Mouse (Mus musculus): ENCODE measurements around the gene Tph1. TPM values are rescaled to one million over a fixed set of nuclear protein-coding genes. Genes with fewer than 3 reads are reported as not detected.
A peak's percentile ranks its signal among the peaks of the same experiment; 100 is the strongest.

Tph1 gene
- 0.76 and 1.0 TPM in 2 replicates for polyA plus RNA-seq (2014; fragmentation: Nextera tagmentation; extraction: Ambion mirVana)

DNA sequence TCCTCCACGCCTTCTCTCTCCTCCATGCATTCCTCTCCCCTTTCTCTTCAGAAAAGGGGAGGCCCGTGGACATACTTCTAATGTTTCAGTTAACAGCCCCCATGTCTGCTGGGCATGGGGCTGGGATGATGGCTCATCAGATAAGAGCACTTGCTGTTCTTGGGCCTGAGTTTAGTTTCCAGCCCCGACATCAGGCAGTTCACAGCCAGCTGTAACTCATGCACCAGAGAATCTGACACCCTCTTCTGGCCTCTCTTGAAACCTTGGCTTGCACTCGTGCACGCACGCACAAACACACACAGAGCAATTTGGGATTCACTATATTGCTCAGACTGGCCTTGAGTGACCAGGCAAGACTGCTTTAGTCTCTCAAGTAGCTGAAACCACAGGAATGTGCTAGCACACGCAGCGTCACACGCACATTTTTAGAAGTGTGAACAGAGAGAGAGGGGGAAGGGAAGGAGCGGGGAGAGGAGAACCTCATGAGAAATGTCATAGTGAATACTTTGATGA lies at the start of gene Tph1:
TSS of gene Tph1 (minus strand) at position 378 of the 513 bp plus-strand sequence.
- Histone ChIP-seq H3K27me3 (ENCODE audit: control insufficient read depth, insufficient read depth, low read length) (no peaks in the 10 kb centered on the region; the same call in 1 of the 2 replicates), H3K9me3 (ENCODE audit: control insufficient read depth, low read length) (no peaks in the 10 kb centered on the region), H3K36me3 (ENCODE audit: control insufficient read depth, insufficient read depth, low read length) (no peaks in the 10 kb centered on the region), H3K4me3 (ENCODE audit: low read depth, low read length) (no peak within 1 kb of the TSS), H3K27ac (ENCODE audit: low read depth, low read length) (no peak within 1 kb of the TSS), H3K4me1 (ENCODE audit: control insufficient read depth, insufficient read depth, low read length) (0 out of 2 replicates have a peak, but pooled peaks cover 1% of the 10 kb centered on the region), H3K4me2 (ENCODE audit: low read depth) (no peak within 1 kb of the TSS), H3K9ac (ENCODE audit: low read length) (no peak within 1 kb of the TSS)
- no peak for ATAC-seq (ENCODE audit: insufficient read depth, low FRiP score, low TSS enrichment)
- WGBS: 65% methylated on average over 10 of the region's 10 CpGs
- DNase-seq (ENCODE audit: low spot score): no peak

DNA sequence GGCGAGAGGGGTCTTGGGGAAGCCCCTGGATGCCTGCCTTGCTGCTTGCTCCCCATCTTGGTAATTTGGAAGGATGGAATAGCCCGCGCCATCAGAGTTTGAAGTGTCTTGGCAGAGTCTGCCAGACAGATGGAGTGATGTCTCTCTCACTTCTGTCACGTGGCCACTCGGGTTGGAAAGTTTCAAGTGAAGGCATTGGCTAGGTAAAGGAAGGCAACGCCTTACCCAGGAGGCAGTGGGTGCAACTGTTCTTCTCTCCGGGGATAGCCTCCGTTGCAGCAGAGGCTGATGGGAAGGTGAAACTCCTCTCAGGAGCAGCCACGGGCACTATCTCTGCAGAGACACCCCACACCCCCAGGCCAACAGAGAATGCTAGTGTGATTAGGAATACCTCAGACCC lies 48.1 kb upstream of the Tph1 start:
- ATAC-seq (ENCODE audit: insufficient read depth, low FRiP score, low TSS enrichment) (no peak), DNase-seq (ENCODE audit: low spot score) (no peak)
- H3K9ac ChIP-seq (ENCODE audit: low read length): no peak overlapping the region
- H3K4me3 ChIP-seq (ENCODE audit: low read depth, low read length): no peak overlapping the region
- H3K4me2 ChIP-seq (ENCODE audit: low read depth): no peak overlapping the region
- no peaks in the 10 kb centered on the region for H3K9me3 ChIP-seq (ENCODE audit: control insufficient read depth, low read length)
- H3K4me1 ChIP-seq (ENCODE audit: control insufficient read depth, insufficient read depth, low read length): no peaks in the 10 kb centered on the region
- no peak overlapping the region for H3K27ac ChIP-seq (ENCODE audit: low read depth, low read length)
- no peaks in the 10 kb centered on the region for H3K27me3 ChIP-seq (ENCODE audit: control insufficient read depth, insufficient read depth, low read length)
- no peaks in the 10 kb centered on the region for H3K36me3 ChIP-seq (ENCODE audit: control insufficient read depth, insufficient read depth, low read length)
- WGBS: 79% methylated on average over 9 of the region's 9 CpGs

DNA sequence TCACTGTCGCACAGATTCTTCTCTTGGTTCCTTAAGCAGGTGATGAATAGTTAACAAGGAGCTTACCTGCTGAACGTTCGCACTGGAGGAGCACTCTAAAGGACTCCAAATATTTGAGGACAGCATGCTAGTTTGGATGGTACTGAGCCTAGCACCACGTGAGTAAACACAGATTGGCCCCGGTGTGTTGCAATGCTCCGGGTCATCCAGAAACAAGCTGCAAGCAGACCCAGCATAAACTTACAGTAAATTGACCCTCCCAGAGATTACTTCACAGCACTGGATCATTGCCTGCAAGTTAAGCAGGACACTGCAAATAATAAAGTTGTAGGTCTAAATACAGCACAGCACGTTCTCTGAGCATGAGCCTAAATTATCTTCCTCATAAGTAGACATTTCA lies 47.2 kb upstream of the Tph1 start:
- no peaks in the 10 kb centered on the region for H3K36me3 ChIP-seq (ENCODE audit: control insufficient read depth, insufficient read depth, low read length)
- ATAC-seq (ENCODE audit: insufficient read depth, low FRiP score, low TSS enrichment): no peak
- H3K4me1 ChIP-seq (ENCODE audit: control insufficient read depth, insufficient read depth, low read length): no peaks in the 10 kb centered on the region
- H3K4me2 ChIP-seq (ENCODE audit: low read depth): no peak overlapping the region
- H3K9ac ChIP-seq (ENCODE audit: low read length): no peak overlapping the region
- no peak overlapping the region for H3K27ac ChIP-seq (ENCODE audit: low read depth, low read length)
- DNase-seq (ENCODE audit: low spot score): no peak
- H3K9me3 ChIP-seq (ENCODE audit: control insufficient read depth, low read length): no peaks in the 10 kb centered on the region
- no peak overlapping the region for H3K4me3 ChIP-seq (ENCODE audit: low read depth, low read length)
- WGBS: 85% methylated on average over 7 of the region's 7 CpGs
- no peaks in the 10 kb centered on the region for H3K27me3 ChIP-seq (ENCODE audit: control insufficient read depth, insufficient read depth, low read length)

DNA sequence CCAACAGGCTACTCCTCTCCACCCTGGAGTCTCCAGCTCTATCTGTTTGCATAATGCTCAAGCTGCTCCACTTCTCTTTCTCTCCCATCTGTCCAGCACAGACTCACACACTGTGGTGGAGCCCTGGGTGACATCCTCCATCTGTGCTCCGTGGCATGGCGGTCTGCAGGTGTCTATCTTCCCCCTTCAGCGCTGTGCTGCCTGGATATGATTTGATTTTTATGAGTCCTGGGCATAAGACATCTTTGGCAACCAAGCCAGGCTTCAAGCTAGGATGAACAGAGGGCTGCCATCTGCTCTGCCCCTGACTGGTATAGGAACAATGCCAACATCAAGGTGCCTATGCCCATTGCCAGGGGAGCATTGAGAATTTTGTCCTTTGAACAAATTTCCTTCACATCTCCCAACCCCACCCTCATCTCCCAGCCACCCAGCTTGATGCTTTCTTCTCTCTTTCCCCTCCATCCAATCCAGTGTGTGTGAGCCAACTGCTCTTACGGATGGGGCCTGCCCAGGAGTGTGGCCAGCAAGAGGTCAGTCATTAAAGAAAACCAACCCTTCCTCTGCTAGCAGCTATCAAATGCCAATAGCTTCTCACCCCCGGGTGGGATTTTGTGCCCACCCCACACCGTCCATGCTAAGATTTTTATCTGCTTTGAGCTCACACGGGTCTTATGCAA lies 46.4 kb upstream of the Tph1 start:
- H3K9ac ChIP-seq (ENCODE audit: low read length): no peak overlapping the region
- no peaks in the 10 kb centered on the region for H3K4me1 ChIP-seq (ENCODE audit: control insufficient read depth, insufficient read depth, low read length)
- DNase-seq (ENCODE audit: low spot score) (no peak), ATAC-seq (ENCODE audit: insufficient read depth, low FRiP score, low TSS enrichment) (no peak)
- H3K36me3 ChIP-seq (ENCODE audit: control insufficient read depth, insufficient read depth, low read length): no peaks in the 10 kb centered on the region
- no peaks in the 10 kb centered on the region for H3K9me3 ChIP-seq (ENCODE audit: control insufficient read depth, low read length)
- H3K27ac ChIP-seq (ENCODE audit: low read depth, low read length): no peak overlapping the region
- H3K27me3 ChIP-seq (ENCODE audit: control insufficient read depth, insufficient read depth, low read length): no peaks in the 10 kb centered on the region
- H3K4me3 ChIP-seq (ENCODE audit: low read depth, low read length): no peak overlapping the region
- H3K4me2 ChIP-seq (ENCODE audit: low read depth): no peak overlapping the region
- WGBS: 80% methylated on average over 7 of the region's 7 CpGs

DNA sequence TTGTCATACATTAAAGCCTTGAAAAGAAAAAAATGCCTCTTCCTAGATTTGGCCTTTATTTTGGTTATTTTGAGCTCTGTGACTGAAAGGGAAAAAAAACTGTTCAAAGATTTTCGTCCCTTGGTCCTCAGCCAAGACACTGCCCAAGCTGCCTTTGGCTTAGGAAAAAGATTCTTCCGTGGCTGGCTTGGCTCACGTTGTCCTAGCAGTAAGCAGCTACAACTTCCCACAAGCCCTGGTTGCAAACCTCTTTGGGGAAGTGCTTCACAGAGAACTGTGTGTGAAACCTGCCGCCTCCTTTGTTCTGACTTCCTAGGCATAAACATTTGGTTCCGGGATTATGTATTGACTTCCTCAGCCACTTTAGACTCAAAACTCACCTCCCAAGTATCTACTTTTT lies 44.6 kb upstream of the Tph1 start:
- 62% methylated on average over 5 of the region's 5 CpGs for WGBS
- no peak for ATAC-seq (ENCODE audit: insufficient read depth, low FRiP score, low TSS enrichment)
- no peak for DNase-seq (ENCODE audit: low spot score)

DNA sequence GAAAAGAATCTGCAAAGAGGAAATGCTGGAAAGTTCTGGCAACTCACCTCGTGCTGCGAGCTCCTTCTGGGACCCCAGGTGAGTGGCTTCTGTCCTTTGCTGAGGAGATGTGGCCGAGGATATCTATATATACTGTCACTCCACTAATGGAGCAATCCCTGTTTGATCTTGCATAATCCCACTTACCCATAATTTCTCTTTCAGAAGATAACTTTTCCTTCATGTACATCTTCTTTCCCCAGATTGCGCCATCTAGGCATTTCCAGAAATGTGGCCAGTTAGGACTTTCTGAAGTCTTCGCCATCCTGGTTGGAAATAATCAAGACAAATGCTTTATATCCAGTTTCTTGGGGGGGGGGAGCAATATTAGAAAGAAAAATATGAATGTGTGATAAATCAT lies 43.3 kb upstream of the Tph1 start, which contains the start of gene Saa3:
TSS of gene Saa3 (minus strand) at position 101 of the 400 bp plus-strand sequence.
- Histone ChIP-seq H3K4me1 (ENCODE audit: control insufficient read depth, insufficient read depth, low read length) (no peaks in the 10 kb centered on the region), H3K4me2 (ENCODE audit: low read depth) (no peak within 1 kb of the TSS), H3K27me3 (ENCODE audit: control insufficient read depth, insufficient read depth, low read length) (no peaks in the 10 kb centered on the region), H3K36me3 (ENCODE audit: control insufficient read depth, insufficient read depth, low read length) (no peaks in the 10 kb centered on the region), H3K9me3 (ENCODE audit: control insufficient read depth, low read length) (no peaks in the 10 kb centered on the region), H3K27ac (ENCODE audit: low read depth, low read length) (no peak within 1 kb of the TSS), H3K4me3 (ENCODE audit: low read depth, low read length) (no peak within 1 kb of the TSS), H3K9ac (ENCODE audit: low read length) (no peak within 1 kb of the TSS)
- WGBS: 85% methylated on average over 5 of the region's 5 CpGs
- no peak for ATAC-seq (ENCODE audit: insufficient read depth, low FRiP score, low TSS enrichment)
- no peak for DNase-seq (ENCODE audit: low spot score)

More for the DNA sequence above, 44.6 kb upstream of the Tph1 start:
- no peaks in the 10 kb centered on the region for H3K27me3 ChIP-seq (ENCODE audit: control insufficient read depth, insufficient read depth, low read length)
- H3K4me3 ChIP-seq (ENCODE audit: low read depth, low read length): no peak overlapping the region
- no peak overlapping the region for H3K27ac ChIP-seq (ENCODE audit: low read depth, low read length)
- H3K36me3 ChIP-seq (ENCODE audit: control insufficient read depth, insufficient read depth, low read length): no peaks in the 10 kb centered on the region
- H3K9me3 ChIP-seq (ENCODE audit: control insufficient read depth, low read length): no peaks in the 10 kb centered on the region
- no peaks in the 10 kb centered on the region for H3K4me1 ChIP-seq (ENCODE audit: control insufficient read depth, insufficient read depth, low read length)
- H3K9ac ChIP-seq (ENCODE audit: low read length): no peak overlapping the region
- no peak overlapping the region for H3K4me2 ChIP-seq (ENCODE audit: low read depth)

DNA sequence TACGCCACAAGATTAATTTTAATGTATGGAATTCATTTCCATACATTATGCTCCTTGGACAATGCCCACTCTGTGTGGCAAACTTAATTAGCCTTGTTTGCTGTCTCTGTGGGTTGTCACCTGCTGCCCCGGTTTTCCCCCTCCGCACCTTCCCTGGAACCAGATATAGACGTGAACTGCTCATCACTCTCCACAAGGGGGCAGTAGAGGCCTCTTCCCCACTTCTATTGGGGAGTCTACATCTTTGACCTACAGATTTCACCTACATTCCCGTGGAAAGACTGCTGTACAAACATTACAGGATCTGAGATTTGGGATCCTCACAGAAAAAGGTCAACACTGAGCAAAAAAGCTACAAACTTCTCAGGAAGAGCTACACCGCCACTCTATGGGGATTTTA lies 42.2 kb upstream of the Tph1 start:
- Histone ChIP-seq H3K9me3 (ENCODE audit: control insufficient read depth, low read length) (no peaks in the 10 kb centered on the region), H3K9ac (ENCODE audit: low read length) (no peak overlapping the region), H3K27ac (ENCODE audit: low read depth, low read length) (no peak overlapping the region), H3K4me3 (ENCODE audit: low read depth, low read length) (no peak overlapping the region), H3K4me2 (ENCODE audit: low read depth) (no peak overlapping the region), H3K4me1 (ENCODE audit: control insufficient read depth, insufficient read depth, low read length) (peaks cover 2% of the 10 kb centered on the region; the same call in 1 of the 2 replicates), H3K27me3 (ENCODE audit: control insufficient read depth, insufficient read depth, low read length) (no peaks in the 10 kb centered on the region), H3K36me3 (ENCODE audit: control insufficient read depth, insufficient read depth, low read length) (no peaks in the 10 kb centered on the region)
- no peak for ATAC-seq (ENCODE audit: insufficient read depth, low FRiP score, low TSS enrichment)
- peak; percentile 44 for DNase-seq (ENCODE audit: low spot score)
- 32% methylated on average over 6 of the region's 6 CpGs for WGBS

DNA sequence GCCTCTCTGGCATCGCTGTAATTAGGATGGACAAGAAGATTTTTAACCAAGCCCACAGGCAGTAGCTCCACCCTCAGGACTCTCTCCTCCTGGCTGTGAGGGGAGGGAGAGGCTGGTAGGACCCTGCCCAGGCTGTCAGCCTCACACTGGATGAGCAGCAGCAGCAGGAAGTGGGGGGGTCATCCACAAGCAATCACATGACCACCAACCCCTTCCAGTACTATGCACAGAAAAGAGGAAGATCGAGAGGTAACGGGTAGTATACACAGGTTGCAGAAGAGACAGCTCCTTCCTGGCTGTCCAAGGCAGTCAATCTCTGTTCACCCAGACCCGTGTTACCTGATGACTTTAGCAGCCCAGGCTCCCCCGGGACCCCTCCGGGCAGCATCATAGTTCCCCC lies 39.9 kb upstream of the Tph1 start:
- ATAC-seq (ENCODE audit: insufficient read depth, low FRiP score, low TSS enrichment): no peak

DNA sequence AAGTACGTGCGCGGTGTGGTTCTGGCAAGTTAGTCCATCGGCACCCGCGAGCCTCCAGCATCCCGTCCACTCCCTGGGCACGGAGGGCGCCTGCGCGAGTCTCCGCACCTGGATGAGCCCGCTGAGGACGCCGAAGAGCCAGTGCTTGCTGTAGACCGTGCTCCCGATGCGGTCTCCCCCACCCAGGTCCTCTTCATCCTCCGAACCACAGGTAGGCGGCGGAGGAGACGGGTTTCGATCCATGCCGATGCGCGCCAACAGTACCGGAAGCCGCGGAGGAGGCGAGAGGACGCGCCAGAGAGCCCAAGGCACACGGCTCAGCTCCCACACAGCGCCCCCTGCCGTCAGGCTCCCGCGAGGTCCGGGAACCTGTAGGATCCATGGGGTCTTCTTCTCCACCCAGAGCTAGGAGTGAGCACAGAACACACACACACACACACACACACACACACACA lies 38.1 kb upstream of the Tph1 start, which contains the start of gene Saal1:
TSS of gene Saal1 (minus strand) at position 291 of the 455 bp plus-strand sequence.
- H3K36me3 ChIP-seq (ENCODE audit: control insufficient read depth, insufficient read depth, low read length): peaks cover 4% of the 10 kb centered on the region
- WGBS: under 1% methylated on average over 38 of the region's 38 CpGs
- H3K27me3 ChIP-seq (ENCODE audit: control insufficient read depth, insufficient read depth, low read length): no peaks in the 10 kb centered on the region
- ATAC-seq (ENCODE audit: insufficient read depth, low FRiP score, low TSS enrichment) (peak; percentile 94), DNase-seq (ENCODE audit: low spot score) (peak; percentile 95)
- H3K27ac ChIP-seq (ENCODE audit: low read depth, low read length): 0 out of 2 replicates have a peak within 1 kb of the TSS, but pooled peaks have one; percentile 70
- peak within 1 kb of the TSS; percentile 91 for H3K9ac ChIP-seq (ENCODE audit: low read length)
- H3K4me2 ChIP-seq (ENCODE audit: low read depth): peak within 1 kb of the TSS; percentile 36
- H3K4me1 ChIP-seq (ENCODE audit: control insufficient read depth, insufficient read depth, low read length): peaks cover 6% of the 10 kb centered on the region; the same call in 1 of the 2 replicates
- H3K4me3 ChIP-seq (ENCODE audit: low read depth, low read length): peak within 1 kb of the TSS; percentile 88
- no peaks in the 10 kb centered on the region for H3K9me3 ChIP-seq (ENCODE audit: control insufficient read depth, low read length)

More for the DNA sequence above, 39.9 kb upstream of the Tph1 start:
- H3K4me2 ChIP-seq (ENCODE audit: low read depth): no peak overlapping the region
- 80% methylated on average over 6 of the region's 6 CpGs for WGBS
- H3K4me3 ChIP-seq (ENCODE audit: low read depth, low read length): no peak overlapping the region
- no peak overlapping the region for H3K9ac ChIP-seq (ENCODE audit: low read length)
- no peaks in the 10 kb centered on the region for H3K27me3 ChIP-seq (ENCODE audit: control insufficient read depth, insufficient read depth, low read length)
- H3K36me3 ChIP-seq (ENCODE audit: control insufficient read depth, insufficient read depth, low read length): no peaks in the 10 kb centered on the region
- peaks cover 6% of the 10 kb centered on the region; the same call in 1 of the 2 replicates for H3K4me1 ChIP-seq (ENCODE audit: control insufficient read depth, insufficient read depth, low read length)
- no peak for DNase-seq (ENCODE audit: low spot score)
- no peaks in the 10 kb centered on the region for H3K9me3 ChIP-seq (ENCODE audit: control insufficient read depth, low read length)
- H3K27ac ChIP-seq (ENCODE audit: low read depth, low read length): no peak overlapping the region

Measured in neural tube, embryonic 11.5 days (tissue).